Mouse (Mus musculus) forebrain, embryonic 10.5 days (tissue): ENCODE measurements around the gene Acin1. TPM values are rescaled to one million over a fixed set of nuclear protein-coding genes. Genes with fewer than 3 reads are reported as not detected.
A peak's percentile ranks its signal among the peaks of the same experiment; 100 is the strongest.

Source experiments
- DNase-seq: peaks from one replicate; pipeline ENCODE4 v3.0.0-alpha.2; 2017; ENCODE audit warnings: low spot score; ENCODE audit errors: extremely low spot score
- H3K27ac ChIP-seq: fragments of 300-500 bp; sonication (generic); 2 replicates; pipeline ENCODE4 v1.5.1; 2016; ENCODE audit warnings: mild to moderate bottlenecking
- H3K27me3 ChIP-seq: fragments of 300-500 bp; sonication (generic); 2 replicates; pipeline ENCODE4 v1.6.1; 2016; ENCODE audit warnings: mild to moderate bottlenecking; ENCODE audit not compliant: poor library complexity, severe bottlenecking
- H3K36me3 ChIP-seq: fragments of 300-500 bp; sonication (generic); replicated peaks from 2 replicates; pipeline ENCODE4 v1.6.1; 2016; ENCODE audit warnings: mild to moderate bottlenecking, moderate library complexity
- H3K4me1 ChIP-seq: fragments of 300-500 bp; sonication (generic); 2 replicates; pipeline ENCODE4 v1.6.1; 2016
- H3K4me3 ChIP-seq: fragments of 300-500 bp; sonication (generic); 2 replicates; pipeline ENCODE4 v1.5.1; 2016; ENCODE audit warnings: mild to moderate bottlenecking, moderate library complexity
- H3K9me3 ChIP-seq: fragments of 300-500 bp; sonication (generic); 2 replicates; pipeline ENCODE4 v1.6.1; 2016; ENCODE audit warnings: mild to moderate bottlenecking, moderate library complexity
- WGBS: fragments of 180-500 bp; shearing (Covaris S2); methylation state at CpG from one replicate; pipeline ENCODE4 v1.1.7; 2016; 5-methylcytosine and 5-hydroxymethylcytosine counted together
- polyA plus RNA-seq: library from polyadenylated mRNA; unstranded; fragments of >200 nt; fragmentation: Nextera tagmentation; extraction: Ambion mirVana; gene quantifications from 2 replicates; pipeline ENCODE4 v1.2.1, GENCODE M21; 2016

The Acin1 gene
- polyA plus RNA-seq, 1 experiment from 2014 or later = 146 TPM

GRCm38 (mm10) chr14:54714617-54715081, 27.9 kb upstream of the Acin1 start:
- H3K36me3 ChIP-seq = no peaks in the 10 kb centered on the region
- peak overlapping the region; percentile 42 for H3K4me3 ChIP-seq
- H3K9me3 ChIP-seq = no peaks in the 10 kb centered on the region
- peaks cover 27% of the 10 kb centered on the region for H3K4me1 ChIP-seq
- 3% methylated on average over 15 of the region's 15 CpGs for WGBS
- DNase-seq = no peak
- no peak overlapping the region for H3K27ac ChIP-seq
- peaks cover 35% of the 10 kb centered on the region for H3K27me3 ChIP-seq

GRCm38 (mm10) chr14:54714121-54714520, 27.4 kb upstream of the Acin1 start:
- Histone ChIP-seq H3K27me3 (peaks cover 35% of the 10 kb centered on the region), H3K4me3 (peak overlapping the region; percentile 42), H3K36me3 (no peaks in the 10 kb centered on the region), H3K4me1 (peaks cover 27% of the 10 kb centered on the region), H3K27ac (no peak overlapping the region), H3K9me3 (no peaks in the 10 kb centered on the region)
- DNase-seq = peak; percentile 65
- 1% methylated on average over 13 of the region's 13 CpGs for WGBS

GRCm38 (mm10) chr14:54712861-54713260, 26.1 kb upstream of the Acin1 start:
- peaks cover 39% of the 10 kb centered on the region for H3K27me3 ChIP-seq
- H3K4me1 ChIP-seq = peaks cover 27% of the 10 kb centered on the region
- no peak overlapping the region for H3K4me3 ChIP-seq
- H3K9me3 ChIP-seq = no peaks in the 10 kb centered on the region
- no peak for DNase-seq
- WGBS = 66% methylated on average over 8 of the region's 8 CpGs
- no peak overlapping the region for H3K27ac ChIP-seq
- H3K36me3 ChIP-seq = no peaks in the 10 kb centered on the region

DNA sequence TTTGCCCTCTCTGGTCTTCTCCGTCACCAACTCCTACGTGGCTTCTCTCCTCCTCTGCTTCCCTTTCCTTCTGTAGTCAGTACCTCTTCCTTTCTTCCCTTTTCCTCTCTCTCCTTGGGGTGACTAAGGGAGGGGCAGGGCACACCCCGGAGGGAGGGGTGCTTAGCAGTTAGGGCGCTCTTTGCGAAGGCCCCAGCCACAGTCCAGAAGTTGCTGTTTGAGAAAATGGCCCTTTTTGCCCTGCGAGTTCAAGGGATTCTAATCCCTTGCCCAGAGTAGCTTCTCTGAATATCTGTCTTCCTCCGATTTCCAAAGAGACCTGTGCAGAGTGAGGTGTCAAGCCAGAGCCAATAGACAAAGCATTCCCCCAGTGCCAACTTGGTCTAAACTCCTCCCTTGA, 25.3 kb upstream of the Acin1 start, which contains the start of gene Cebpe:
Gene Cebpe (minus strand): TSS at position 101 of the 400 bp plus-strand sequence.
- Histone ChIP-seq H3K4me1 (peaks cover 33% of the 10 kb centered on the region), H3K27ac (no peak within 1 kb of the TSS), H3K36me3 (no peaks in the 10 kb centered on the region), H3K4me3 (no peak within 1 kb of the TSS), H3K27me3 (peaks cover 43% of the 10 kb centered on the region), H3K9me3 (no peaks in the 10 kb centered on the region)
- WGBS = 87% methylated on average over 7 of the region's 7 CpGs
- no peak for DNase-seq

- Histone ChIP-seq H3K4me1 (peaks cover 30% of the 10 kb centered on the region), H3K27ac (no peak overlapping the region), H3K9me3 (no peaks in the 10 kb centered on the region), H3K27me3 (0 out of 2 replicates have a peak, but pooled peaks cover 23% of the 10 kb centered on the region), H3K4me3 (no peak overlapping the region), H3K36me3 (no peaks in the 10 kb centered on the region)
- no peak for DNase-seq
- 86% methylated on average over 9 of the region's 9 CpGs for WGBS
These were observed 22.3 kb upstream of the Acin1 start for GRCm38 (mm10) chr14:54709054-54709453.

DNA sequence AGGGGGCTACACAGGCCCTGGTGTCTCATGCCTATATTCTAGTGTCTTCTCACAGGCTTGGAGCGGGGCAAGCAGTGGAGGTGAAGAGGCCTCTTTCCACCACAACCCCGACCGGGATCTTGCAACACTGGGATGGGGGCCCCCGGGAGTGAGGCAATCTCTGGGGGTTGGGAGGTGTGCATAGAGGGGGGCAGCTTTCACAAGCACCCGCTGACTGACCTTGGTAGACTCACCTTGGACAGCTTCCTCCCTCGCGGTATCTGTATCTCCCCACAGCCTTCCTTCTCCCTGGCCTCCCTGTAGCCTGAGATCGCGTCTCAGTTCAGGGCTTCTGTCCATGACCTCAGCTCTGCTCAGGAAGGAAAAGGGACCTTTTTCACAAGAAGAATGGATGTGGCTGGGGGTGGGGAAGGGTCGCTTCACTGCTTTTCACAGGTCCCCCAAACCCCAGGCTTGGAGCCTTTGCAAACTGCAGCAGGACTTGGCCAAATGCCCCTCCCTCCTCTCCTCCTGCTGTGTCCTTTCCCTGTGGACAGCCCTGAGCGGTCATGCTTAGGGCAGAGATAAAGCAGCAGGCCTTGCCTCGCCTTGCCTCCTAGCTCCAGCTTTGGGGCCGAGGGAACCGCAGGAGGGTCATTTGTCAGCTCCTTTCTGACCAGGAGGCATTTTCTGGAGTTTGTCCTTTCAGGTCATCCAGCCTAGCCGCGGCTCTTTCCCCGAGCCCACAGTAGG, 20.0 kb upstream of the Acin1 start:
- Histone ChIP-seq H3K4me3 (no peak overlapping the region), H3K4me1 (peaks cover 23% of the 10 kb centered on the region), H3K27me3 (peaks cover 26% of the 10 kb centered on the region; the same call in 1 of the 2 replicates), H3K9me3 (no peaks in the 10 kb centered on the region), H3K27ac (no peak overlapping the region), H3K36me3 (no peaks in the 10 kb centered on the region)
- 62% methylated on average over 16 of the region's 17 CpGs for WGBS
- no peak for DNase-seq

GRCm38 (mm10) chr14:54705844-54706243, 19.1 kb upstream of the Acin1 start:
- H3K4me1 ChIP-seq = peaks cover 23% of the 10 kb centered on the region
- no peaks in the 10 kb centered on the region for H3K9me3 ChIP-seq
- no peak overlapping the region for H3K27ac ChIP-seq
- DNase-seq = no peak
- H3K27me3 ChIP-seq = peaks cover 25% of the 10 kb centered on the region; the same call in 1 of the 2 replicates
- no peaks in the 10 kb centered on the region for H3K36me3 ChIP-seq
- whole genome bisulfite sequencing = 59% methylated on average over 5 of the region's 5 CpGs
- no peak overlapping the region for H3K4me3 ChIP-seq

DNA sequence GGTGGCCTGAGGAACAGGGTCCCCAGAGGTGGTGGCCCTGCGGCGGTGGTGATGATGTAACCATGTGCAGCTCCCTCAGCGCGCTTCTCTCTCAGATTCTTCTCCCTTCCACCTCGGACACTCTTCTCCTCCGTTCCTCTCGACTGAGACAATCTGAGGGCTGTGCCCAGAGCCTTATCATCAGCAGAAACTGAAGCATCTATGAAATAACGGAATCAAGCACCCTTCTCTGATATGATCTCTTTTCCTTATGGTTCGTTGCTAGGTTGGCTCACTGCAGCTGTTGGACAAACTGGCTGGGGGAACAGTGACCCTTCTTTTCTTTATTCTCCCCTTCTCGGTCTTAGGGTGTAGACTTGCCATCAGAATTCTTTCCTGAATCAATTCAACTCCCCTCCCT, 16.5 kb upstream of the Acin1 start:
- Histone ChIP-seq H3K36me3 (no peaks in the 10 kb centered on the region), H3K9me3 (no peaks in the 10 kb centered on the region), H3K27ac (no peak overlapping the region), H3K4me1 (peaks cover 14% of the 10 kb centered on the region), H3K27me3 (peaks cover 18% of the 10 kb centered on the region; the same call in 1 of the 2 replicates), H3K4me3 (no peak overlapping the region)
- 74% methylated on average over 10 of the region's 10 CpGs for WGBS
- no peak for DNase-seq

DNA sequence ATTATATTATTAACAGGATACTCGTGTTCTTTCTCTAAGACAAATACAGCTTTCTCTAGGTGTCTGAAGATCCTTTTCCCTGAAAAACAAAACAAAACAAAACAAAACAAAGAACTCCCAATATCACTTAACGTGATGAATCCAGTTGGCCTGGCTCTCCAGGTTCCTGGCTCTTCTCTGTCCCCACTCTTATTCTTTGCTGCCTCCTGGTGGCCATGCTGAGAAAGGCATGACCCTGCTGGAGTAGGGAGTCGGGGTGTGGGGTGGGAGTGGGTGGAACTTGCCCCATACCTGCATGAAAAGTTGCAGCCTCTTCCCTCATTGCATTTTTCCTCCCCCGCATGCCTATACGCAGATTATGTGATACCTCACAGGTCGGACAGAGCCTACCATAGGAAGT, 14.6 kb upstream of the Acin1 start:
- 10% methylated on average over 6 of the region's 6 CpGs for WGBS
- no peaks in the 10 kb centered on the region for H3K9me3 ChIP-seq
- H3K4me1 ChIP-seq = 0 out of 2 replicates have a peak, but pooled peaks cover under 1% of the 10 kb centered on the region
- H3K4me3 ChIP-seq = no peak overlapping the region
- no peak overlapping the region for H3K27ac ChIP-seq
- no peaks in the 10 kb centered on the region for H3K36me3 ChIP-seq
- peak; percentile 71 for DNase-seq
- peaks cover 13% of the 10 kb centered on the region; the same call in 1 of the 2 replicates for H3K27me3 ChIP-seq

GRCm38 (mm10) chr14:54699586-54699985, 12.9 kb upstream of the Acin1 start:
- peaks cover 13% of the 10 kb centered on the region; the same call in 1 of the 2 replicates for H3K27me3 ChIP-seq
- no peaks in the 10 kb centered on the region for H3K9me3 ChIP-seq
- WGBS = 66% methylated on average over 3 of the region's 3 CpGs
- H3K36me3 ChIP-seq = no peaks in the 10 kb centered on the region
- no peak for DNase-seq
- no peak overlapping the region for H3K27ac ChIP-seq
- no peak overlapping the region for H3K4me3 ChIP-seq
- no peaks in the 10 kb centered on the region for H3K4me1 ChIP-seq

DNA sequence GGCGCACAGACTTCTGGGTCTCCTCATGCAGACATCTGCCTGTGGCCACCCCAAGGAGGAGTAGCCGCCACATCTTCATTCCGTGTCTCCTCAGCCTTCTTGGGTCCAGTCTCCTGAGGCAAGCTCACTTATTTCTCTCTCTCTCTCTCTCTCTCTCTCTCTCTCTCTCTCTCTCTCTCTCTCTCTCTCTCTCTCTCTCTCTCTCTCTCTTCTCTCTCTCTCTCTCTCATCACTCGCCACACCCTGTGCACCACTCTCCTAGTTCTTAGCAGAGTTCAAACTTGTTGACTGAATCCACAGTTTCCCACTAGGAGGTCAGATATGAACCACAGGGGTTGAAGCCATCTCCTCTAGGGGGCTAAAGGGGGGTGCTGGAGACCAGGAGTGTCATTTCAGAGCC, 12.0 kb upstream of the Acin1 start, which contains the start of gene Gm29776:
Gene Gm29776 (minus strand): TSS at position 101 of the 400 bp plus-strand sequence.
- Histone ChIP-seq H3K4me3 (no peak within 1 kb of the TSS), H3K27ac (no peak within 1 kb of the TSS; the same call in 1 of the 2 replicates), H3K9me3 (no peaks in the 10 kb centered on the region), H3K4me1 (no peaks in the 10 kb centered on the region), H3K36me3 (peaks cover 5% of the 10 kb centered on the region), H3K27me3 (peaks cover 13% of the 10 kb centered on the region; the same call in 1 of the 2 replicates)
- WGBS = 88% methylated on average over 4 of the region's 4 CpGs
- DNase-seq = no peak

DNA sequence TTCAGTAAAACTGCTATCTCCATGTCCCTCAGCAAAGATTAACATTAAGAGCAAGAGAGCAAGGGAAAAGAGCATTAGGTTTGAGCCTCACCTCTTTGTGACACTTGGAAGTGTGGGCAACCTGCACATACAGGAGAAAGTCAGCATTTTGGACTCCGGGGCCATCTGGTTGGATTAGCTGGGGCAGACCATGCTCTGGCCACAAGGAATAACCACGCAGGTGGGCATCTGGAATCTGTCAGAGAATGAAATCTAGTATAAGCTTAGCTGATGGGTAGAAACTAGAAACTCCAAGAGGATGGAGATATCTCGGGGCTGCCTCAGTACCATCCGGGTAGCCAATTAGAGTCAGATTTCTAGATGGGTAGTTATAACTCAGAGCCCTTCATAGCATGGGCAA, 10.0 kb upstream of the Acin1 start:
- no peak for DNase-seq
- H3K4me1 ChIP-seq = no peaks in the 10 kb centered on the region
- H3K9me3 ChIP-seq = no peaks in the 10 kb centered on the region
- no peaks in the 10 kb centered on the region for H3K27me3 ChIP-seq
- no peak overlapping the region for H3K27ac ChIP-seq
- H3K36me3 ChIP-seq = peaks cover 20% of the 10 kb centered on the region
- no peak overlapping the region for H3K4me3 ChIP-seq
- WGBS = 86% methylated on average over 4 of the region's 4 CpGs

GRCm38 (mm10) chr14:54695042-54695441, 8.3 kb upstream of the Acin1 start:
- peaks cover 31% of the 10 kb centered on the region for H3K36me3 ChIP-seq
- no peak overlapping the region for H3K27ac ChIP-seq
- H3K9me3 ChIP-seq = no peaks in the 10 kb centered on the region
- WGBS = 86% methylated on average over 6 of the region's 6 CpGs
- no peak overlapping the region for H3K4me3 ChIP-seq
- H3K27me3 ChIP-seq = no peaks in the 10 kb centered on the region
- no peak for DNase-seq
- no peaks in the 10 kb centered on the region for H3K4me1 ChIP-seq
